Mouse (Mus musculus): ENCODE results near the gene Mtif3.

The Mtif3 gene

DNA sequence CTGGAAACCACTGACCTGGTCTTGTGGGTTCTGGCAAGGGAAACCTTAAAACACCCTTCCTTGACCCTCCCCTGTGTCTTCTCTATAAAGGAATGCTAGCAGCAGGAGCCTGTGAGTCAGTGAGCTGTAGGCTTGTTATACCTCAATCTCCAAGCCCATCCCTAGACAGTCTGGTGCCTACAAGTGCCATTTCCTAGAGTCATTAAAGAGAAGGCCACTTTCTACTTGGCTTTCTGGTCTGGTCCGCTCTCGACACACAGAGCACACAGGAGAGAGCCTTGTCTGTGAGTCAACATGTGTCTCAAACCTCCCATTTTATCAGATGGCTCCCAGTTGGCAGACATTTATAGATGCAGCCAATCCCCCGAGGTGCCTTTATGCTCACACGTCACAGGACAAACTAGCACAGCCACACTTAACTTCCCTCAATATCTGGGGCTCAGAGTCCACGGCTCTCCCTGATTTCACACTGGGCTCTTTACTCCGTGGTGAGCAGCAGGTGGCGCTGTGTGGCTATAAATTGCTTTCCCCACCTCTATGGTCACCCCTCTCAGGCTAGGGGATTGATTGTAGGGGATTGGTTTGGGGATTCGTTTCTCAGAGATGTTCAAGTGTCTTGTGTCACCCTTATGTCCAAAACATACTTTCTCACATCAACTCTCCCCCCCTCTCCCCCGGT lies 49.4 kb downstream of the Mtif3 start:
- peak; percentile 64 for DNase-seq (ENCODE audit: low read depth)

DNA sequence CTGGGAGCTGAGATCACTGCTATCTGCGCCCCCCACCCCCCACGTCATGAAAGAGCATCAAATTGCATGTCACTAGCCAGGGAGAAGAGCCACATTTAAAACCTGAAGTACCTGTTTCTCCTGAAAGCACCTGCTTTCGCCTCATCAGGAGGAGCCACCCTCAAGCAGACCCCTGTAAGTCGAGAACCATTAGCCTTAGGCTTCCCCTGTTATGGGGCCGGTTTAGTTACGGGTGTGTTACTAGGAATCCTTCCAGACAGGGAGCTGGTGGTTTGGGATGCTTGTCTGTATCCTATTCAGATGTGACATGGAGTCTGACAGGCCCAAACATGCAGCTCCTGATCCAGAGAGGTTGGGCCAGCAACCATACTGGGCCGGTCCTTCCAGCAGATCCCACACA lies 50.2 kb downstream of the Mtif3 start:
- no peak for DNase-seq (ENCODE audit: low read depth)

- DNase-seq (ENCODE audit: low read depth): no peak
Observed at GRCm38 (mm10) chr5:146912206-146912605, 51.4 kb downstream of the Mtif3 start.

- no peak for DNase-seq (ENCODE audit: low read depth)
Observed at GRCm38 (mm10) chr5:146908629-146909028, 55.0 kb downstream of the Mtif3 start.

DNA sequence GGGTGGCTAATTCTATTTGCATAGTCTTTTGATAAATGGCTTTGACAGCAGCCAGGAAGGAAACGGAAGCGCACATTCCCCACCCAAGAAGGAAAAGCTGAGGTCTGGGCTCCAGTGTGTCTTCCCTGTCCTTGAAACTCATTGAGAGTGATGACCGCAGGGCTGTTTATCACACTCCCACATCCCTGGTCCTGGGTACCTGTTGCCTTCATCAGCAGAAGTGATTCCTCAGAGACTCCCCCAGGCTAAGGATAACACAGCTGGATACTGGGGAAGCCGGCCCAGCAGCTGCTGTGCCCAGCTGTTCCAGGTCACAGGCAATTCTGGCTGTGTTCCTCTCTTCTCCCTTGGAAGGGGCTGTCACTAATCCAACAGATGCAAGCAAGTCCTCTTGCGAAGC lies 56.1 kb downstream of the Mtif3 start:
- no peak for DNase-seq (ENCODE audit: low read depth)

DNA sequence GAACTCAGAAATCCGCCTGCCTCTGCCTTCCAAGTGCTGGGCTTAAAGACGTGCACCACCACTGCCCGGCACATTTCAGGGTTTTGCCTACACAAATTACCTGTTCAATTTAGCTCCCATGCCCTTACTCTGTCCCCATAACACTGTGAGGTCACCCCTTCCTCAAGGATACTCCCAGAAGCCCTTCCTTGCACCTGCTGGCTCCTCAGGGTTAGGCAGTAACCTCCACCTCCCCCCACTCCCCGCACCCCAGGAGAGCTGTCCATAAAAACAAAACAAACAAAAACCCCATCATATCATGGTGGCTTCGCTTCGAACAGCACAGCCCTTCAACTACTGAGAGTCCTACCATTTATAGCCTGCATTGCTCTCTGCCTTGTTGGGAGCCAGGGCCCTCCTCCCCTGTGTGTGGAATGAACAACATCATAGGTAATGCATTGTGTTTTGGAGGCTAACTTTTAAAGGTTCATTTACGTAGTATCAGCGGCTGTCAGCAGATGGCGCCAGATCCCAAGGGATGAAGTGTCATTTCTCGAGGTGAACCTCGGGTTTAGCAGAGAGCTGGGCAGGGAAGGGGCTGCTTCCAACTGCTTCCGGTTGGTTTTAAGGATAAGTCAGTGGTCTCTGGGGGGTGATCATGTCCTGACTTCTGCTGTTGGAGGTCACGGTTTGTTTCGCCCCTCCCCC lies 58.0 kb downstream of the Mtif3 start:
- DNase-seq (ENCODE audit: low read depth): peak; percentile 85

DNA sequence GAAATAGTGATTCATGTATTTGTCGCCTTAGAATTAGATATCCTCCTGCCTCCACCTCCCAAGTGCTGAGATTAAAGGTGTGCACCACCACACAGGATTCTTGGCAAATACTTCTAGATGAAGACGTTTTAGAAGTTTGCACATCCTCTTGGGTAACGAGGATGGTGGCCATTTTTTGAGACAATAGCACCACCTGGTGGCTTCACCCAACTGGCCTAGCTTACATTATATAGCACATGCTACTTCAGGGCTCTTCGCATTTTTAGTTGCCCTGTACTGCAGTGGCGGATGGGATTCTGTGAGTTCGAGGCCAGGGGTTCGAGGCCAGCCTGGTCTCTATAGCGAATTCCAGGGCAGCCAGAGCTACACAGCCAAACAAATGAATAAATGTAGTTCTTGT lies 59.2 kb downstream of the Mtif3 start:
- peak; percentile 89 for DNase-seq (ENCODE audit: low read depth)
